Mouse (Mus musculus) liver (tissue): ENCODE data around the gene Btn2a2.

ENCODE experiments used
- DNase-seq: peaks from one replicate; pipeline ENCODE4 v3.0.0-alpha.2; 2020; ENCODE audit warnings: mixed read lengths

Btn2a2 gene

GRCm38 (mm10) chr13:23519416-23519815 lies 30.8 kb upstream of the Btn2a2 start:
- peak; percentile 85 for DNase-seq

GRCm38 (mm10) chr13:23518885-23519284 lies 30.2 kb upstream of the Btn2a2 start:
- peak; percentile 87 for DNase-seq

- no peak for DNase-seq
Observed at GRCm38 (mm10) chr13:23518295-23518603, 29.6 kb upstream of the Btn2a2 start.

GRCm38 (mm10) chr13:23517603-23518294 lies 29.1 kb upstream of the Btn2a2 start:
- peak; percentile 93 for DNase-seq

GRCm38 (mm10) chr13:23516822-23517602 lies 28.4 kb upstream of the Btn2a2 start:
- peak; percentile 84 for DNase-seq

GRCm38 (mm10) chr13:23515826-23516620 lies 27.4 kb upstream of the Btn2a2 start:
- DNase-seq, result no peak

GRCm38 (mm10) chr13:23515281-23515680 lies 26.6 kb upstream of the Btn2a2 start:
- DNase-seq, result no peak

GRCm38 (mm10) chr13:23513517-23513916 lies 24.9 kb upstream of the Btn2a2 start:
- no peak for DNase-seq

- no peak for DNase-seq
Observed at GRCm38 (mm10) chr13:23510127-23510526, 21.5 kb upstream of the Btn2a2 start.

- peak; percentile 79 for DNase-seq
Observed at GRCm38 (mm10) chr13:23506819-23507515, 18.3 kb upstream of the Btn2a2 start.

- peak; percentile 82 for DNase-seq
Observed at GRCm38 (mm10) chr13:23506351-23506750, 17.7 kb upstream of the Btn2a2 start.

- DNase-seq, result peak; percentile 62
Observed at GRCm38 (mm10) chr13:23505662-23506345, 17.1 kb upstream of the Btn2a2 start.

- DNase-seq, result peak; percentile 74
Observed at GRCm38 (mm10) chr13:23503797-23504196, 15.1 kb upstream of the Btn2a2 start.

GRCm38 (mm10) chr13:23502916-23503315 lies 14.3 kb upstream of the Btn2a2 start:
- no peak for DNase-seq

GRCm38 (mm10) chr13:23502031-23502567 lies 13.4 kb upstream of the Btn2a2 start:
- no peak for DNase-seq

- no peak for DNase-seq
Observed at GRCm38 (mm10) chr13:23501511-23501910, 12.9 kb upstream of the Btn2a2 start.

- peak; percentile 90 for DNase-seq
Observed at GRCm38 (mm10) chr13:23500424-23501200, 12.0 kb upstream of the Btn2a2 start.

GRCm38 (mm10) chr13:23499943-23500342 lies 11.3 kb upstream of the Btn2a2 start:
- peak; percentile 46 for DNase-seq

- DNase-seq, result no peak
Observed at GRCm38 (mm10) chr13:23498653-23499052, 10.0 kb upstream of the Btn2a2 start.

GRCm38 (mm10) chr13:23497656-23498321 lies 9.1 kb upstream of the Btn2a2 start:
- DNase-seq, result peak; percentile 75

- DNase-seq, result no peak
Observed at GRCm38 (mm10) chr13:23495526-23495925, 6.9 kb upstream of the Btn2a2 start.
